Mouse (Mus musculus) urinary bladder, adult 18-20 months (tissue): ENCODE data around the gene Cisd2.

Experiments
- DNase-seq, 2 experiments: peaks; one replicate each; pipeline ENCODE4 v3.0.0; 2022; ENCODE audit warnings: low spot score in 2 of 2, mixed read lengths in 2 of 2

Gene Cisd2

DNA sequence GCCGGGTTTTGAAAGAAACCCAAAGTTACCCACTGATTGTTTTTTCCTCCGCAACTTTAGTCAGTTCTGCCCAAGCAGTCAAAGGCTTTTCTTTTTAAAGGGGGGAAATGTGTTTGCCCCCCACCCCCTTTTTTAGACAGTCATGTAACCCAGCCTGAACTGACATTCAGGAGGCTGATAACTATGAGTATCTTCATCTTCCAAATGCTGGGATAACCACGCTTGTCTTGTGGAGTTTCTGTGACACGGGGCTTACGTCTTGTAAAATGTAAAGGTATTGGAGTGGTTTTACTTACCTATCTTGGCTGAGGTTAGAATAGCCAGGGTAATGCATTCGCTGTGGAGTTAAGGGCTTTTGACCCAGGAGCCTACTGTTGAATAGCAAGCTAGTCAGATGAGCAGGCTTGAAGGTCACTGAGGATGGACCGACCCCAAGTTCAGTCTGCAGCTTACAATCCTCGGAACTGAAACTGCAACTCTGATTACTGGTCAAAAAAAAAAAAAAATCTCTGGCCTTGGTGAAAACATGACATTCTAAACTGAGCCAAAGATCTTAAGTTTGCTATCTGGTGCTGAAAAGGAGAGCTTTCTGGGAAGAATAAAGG, at the start of gene Cisd2:
Gene Cisd2 (minus strand): TSS at position 318 of the 605 bp plus-strand sequence.
- no peak for DNase-seq

DNA sequence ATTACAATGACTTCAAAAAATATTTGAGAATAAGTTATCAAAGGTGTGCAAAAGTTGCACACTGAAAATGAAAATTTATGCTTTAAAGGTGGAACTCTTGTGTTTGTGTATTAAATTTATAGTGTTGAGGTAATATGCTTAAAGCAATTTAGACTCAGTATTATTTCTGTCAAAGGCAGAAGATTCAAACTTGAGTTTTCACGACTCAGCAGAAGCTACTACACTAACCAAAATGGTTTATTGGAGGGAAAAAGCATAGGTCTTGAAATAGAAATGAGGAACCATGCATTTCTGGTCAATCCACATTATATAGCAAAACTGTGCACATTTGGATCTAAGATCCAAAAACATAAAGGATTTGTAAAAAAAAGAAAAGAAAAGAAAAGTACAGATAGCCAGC, 47.1 kb upstream of the Cisd2 start:
- no peak for DNase-seq

DNA sequence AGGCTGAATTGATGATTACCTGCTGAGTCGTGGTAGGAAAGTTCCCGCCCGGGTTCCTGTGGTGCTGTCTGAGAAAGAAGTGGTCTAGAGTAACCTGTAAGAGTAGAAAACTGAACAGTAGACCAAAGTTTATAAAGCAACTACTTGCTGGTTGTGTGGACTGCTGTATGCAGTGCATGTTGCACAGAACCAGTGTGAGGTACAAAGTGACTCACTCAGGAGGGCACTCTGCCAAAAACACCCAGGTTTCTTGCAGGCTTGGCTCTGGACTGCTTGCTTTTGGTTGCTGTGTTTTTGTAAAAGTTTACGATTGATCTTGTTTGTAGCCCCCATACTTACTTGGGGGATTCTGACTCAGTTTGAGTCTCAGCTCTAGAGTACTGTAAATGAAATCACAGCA, 46.2 kb upstream of the Cisd2 start:
- DNase-seq, result peak; percentile 55 to 74

DNA sequence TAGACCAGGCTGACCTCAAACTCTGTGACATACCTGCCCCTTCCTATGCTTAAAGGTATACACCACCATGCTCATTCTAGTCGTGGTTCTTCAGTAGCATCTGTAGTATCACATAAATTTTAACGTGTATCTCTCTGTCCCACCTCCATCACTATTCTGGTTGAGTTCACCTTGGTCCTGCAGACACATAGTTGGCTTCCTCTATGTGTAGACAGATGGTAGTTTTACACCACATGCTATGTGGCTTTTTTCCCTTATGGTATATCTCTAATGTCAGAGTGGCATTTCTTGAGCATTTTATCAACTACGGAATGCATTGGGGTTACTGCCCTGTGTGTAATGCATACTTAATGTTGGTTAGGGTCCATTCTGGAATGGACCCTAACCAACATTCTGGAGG, 45.4 kb upstream of the Cisd2 start:
- no peak for DNase-seq

DNA sequence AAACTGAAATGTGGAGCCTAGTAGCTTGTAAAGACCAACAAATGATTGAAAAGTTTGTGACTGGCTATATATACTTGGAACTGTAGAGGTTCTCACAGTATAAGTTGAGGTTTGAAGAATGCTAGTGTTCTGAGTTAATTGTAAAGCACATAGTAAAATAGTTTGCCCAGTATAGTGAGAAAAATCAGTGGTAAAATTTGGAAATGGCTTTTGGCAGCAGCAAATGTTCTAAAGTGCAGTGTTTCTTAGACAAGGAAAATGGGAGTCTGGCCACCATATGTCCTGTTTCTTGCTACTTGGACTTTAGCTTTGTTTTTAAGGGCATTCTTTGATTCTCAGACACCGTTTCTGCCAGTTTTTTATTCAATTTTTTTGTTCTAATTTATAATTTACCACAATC, 44.7 kb upstream of the Cisd2 start:
- no peak for DNase-seq

DNA sequence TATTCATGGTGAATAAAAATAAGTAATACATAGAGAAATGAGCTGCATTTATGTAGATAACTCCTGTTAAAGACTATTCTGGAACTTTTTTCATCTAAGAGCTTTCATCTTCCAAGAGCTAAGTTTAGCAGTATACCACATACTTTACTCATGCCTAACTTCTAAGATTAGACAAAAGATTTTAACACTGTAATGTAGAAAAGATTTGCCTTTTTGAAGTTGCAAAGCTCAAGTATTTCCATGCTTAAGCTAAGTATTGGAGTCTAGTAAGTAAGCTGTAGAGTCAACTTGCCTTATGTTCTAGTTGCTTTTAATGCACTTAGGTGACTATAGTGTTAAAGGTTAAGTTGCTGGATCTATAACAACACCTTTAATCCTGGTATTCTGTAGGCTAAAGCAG, 35.3 kb upstream of the Cisd2 start:
- DNase-seq, result no peak

DNA sequence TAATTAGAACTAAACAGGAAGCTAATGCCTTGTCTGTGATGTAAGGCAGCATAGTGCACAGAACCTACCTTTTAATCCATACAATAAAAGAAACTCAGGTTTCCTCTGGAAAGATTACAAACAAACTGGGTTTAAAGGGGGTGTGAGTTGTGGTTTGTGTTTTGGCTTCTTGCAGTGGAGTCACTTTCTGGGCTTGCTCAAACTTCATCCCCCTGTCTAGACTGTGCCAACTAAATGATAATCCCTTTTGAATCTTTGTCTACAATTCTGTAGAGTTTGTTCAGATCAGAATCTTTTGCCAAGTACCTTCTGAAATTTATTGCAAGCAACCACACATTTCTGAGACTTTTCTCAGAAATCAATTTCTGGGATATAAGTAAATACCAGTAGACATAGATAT, 21.2 kb upstream of the Cisd2 start:
- no peak for DNase-seq

DNA sequence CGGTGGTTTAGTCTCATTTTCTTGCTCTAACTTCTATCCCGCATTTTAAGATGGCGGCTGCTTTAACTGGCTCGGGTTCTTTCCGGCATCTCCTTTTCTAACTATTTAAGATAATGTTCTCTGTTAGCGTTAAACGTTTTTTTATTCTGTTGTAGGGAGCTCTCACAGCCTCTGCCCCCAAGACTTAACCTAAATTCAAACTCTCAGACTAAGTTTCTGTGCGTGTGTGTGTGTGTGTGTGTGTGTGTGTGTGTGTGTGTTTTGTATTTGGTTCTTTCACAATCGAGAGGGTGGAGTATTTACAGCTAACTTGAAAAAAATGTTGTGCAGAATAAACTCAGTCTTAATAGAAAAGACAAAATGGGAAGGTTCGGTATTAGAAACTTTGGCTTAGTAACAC, 16.9 kb upstream of the Cisd2 start:
- no peak for DNase-seq

DNA sequence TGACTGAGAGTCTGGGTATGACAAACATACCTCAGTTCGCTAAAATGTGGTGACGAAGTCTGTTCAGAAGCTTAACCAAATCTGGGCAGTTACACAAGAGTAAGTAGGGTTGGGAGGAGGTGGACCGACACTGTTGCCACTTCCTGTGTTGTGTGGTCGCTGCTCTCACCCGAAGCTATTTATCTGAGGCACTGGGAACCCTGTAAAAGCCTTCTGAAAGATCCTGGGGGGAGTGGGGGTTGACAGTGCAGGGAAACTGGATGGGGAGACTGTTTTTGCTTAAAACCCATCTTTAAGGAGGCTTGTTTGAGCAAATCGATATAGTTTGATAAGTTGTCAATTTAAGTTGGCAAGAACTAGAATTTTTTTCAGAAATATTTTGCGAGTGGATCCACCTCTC, 16.5 kb upstream of the Cisd2 start:
- DNase-seq, result peak in 1 of 2 experiments; percentile 15

DNA sequence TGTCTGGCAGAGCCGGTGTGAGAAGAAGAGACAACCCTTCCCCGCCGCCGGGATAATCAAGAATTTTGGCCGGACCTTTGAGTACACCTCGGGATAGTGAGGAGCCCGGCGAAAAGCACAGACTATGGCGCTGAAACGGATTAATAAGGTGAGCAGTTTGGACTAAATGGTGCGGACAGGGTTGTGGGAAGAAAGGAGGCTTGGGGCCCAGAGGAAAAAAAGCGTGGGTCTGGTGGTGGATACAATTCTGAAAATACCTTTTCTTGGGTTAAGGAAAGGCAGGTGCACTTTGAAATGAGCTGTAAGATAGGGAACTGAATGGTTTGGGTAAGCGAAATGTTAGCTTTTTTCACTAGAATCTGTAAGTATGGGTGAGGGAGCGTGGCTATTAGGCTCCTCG, 15.9 kb upstream of the Cisd2 start:
- DNase-seq, result no peak

DNA sequence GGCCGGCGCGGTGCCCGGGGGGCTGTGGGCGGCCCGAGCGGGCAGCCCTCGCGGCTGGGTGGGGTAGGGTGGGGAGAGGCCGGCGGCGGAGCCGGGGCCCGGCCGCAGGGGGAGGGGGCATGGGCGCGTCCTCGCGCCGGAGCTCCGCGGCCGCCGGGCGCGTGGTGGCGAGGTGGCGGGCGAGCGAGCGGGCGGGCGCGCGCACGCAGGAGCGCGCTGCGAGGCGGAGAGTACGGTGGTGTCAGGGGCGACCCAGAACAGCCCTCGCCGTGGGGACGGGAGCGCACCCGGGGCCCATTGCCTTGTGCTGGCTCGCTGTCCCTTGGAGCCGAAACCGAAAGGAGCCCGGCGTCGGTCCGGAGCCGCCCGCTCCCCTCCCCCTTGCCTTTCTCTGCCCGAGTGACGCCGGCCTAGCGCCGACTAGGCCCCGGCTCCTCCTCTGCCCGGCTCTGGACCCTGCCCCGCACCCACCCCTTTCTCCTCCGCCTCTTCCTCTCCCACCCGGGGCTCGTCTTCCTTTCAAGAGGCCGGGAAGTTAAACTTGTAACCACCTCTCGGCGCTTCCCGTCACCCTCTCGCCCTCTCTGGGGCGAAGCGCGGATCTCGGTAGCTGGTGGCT, 15.3 kb upstream of the Cisd2 start:
- DNase-seq, result peak; percentile 79 to 82

DNA sequence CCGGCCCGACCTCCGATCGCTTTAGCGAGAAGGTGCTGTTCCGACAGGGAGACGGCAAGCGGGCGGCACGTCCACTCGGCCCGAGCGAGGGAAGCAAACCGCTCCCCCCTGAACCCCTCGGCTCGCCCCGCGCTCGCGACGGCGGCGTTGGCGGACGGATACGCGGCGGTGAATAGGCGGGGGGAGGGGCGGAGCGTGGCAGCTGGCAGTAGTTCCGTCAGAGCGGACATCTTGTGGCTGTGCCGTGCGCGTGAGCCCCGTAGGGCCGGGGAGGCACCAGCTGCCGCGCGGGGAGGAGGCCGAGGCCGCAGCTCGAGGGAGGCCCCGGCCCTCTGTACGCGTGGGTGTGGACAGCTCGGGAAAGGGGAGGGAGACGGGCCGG, 14.8 kb upstream of the Cisd2 start:
- peak; percentile 87 to 96 for DNase-seq

DNA sequence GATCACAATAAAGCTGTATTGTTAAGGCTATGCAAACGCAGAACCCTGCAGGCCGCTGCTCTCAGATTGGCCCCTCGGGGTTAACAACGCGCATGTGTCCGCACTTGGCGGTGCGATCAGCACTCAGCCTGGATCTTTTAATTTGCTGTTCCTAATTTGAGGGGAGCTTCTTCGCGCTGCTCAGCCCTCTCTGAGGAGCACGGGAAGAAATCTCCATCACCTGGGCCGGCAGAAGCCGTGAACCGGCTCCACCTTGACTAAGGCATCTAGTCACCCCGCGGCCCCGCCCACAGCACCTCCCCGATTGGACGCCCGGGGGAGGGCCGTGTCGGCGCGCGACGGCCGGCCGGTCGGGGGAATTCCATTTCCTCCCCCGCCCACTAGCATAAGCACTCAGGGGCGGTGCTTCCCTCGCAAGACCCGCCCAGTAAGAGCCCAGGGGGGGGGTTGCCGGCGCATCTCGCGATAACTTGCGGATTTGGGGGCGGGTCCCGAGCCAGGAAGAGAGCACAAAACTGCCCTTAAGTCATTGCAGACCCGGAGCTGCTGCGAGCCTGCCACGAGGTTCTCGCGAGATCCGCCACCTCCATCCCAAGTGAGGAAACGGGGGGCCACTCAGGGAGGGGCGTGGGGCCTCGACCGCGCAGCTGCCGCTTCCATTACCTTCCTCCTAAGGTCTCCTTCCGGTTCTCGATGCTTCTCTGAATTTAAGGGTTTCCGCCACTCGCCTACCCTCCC, 14.2 kb upstream of the Cisd2 start, which contains the start of gene Ube2d3:
Gene Ube2d3 (plus strand): TSS at position 392 of the 738 bp plus-strand sequence.
- peak; percentile 98 to 99 for DNase-seq

DNA sequence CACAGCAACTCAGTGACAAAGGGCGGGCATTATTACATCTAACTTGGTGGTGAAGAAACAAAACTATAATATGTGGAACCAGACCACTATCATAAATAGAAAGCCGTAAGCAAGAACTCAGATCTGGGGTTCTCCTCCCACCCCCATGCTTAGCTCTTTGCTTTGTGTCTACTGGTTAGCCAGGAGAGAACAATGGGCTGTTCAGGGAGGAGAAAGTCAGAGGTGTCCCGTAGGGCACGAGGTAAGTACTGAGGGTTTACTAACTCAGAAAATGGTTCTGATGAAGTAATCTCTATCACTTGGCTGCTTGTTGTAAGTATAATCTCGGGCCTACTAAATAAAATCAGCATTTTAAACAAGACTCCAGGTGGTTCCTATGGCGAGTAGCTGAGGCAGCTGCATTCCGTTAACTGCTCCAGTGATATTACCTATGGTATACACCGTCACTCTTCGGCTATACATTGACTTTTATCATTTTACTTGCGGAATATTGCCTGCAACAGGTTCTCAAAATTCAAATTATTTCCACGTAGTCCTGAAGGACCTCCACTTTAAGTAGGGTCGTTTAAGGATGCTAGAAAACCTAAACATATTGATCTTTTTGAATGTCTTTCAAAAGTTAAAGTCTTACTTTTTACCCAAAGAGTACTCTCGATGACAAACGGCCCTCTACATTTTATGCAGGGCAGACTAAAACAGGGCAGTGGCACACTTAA, 13.3 kb upstream of the Cisd2 start:
- DNase-seq, result no peak

DNA sequence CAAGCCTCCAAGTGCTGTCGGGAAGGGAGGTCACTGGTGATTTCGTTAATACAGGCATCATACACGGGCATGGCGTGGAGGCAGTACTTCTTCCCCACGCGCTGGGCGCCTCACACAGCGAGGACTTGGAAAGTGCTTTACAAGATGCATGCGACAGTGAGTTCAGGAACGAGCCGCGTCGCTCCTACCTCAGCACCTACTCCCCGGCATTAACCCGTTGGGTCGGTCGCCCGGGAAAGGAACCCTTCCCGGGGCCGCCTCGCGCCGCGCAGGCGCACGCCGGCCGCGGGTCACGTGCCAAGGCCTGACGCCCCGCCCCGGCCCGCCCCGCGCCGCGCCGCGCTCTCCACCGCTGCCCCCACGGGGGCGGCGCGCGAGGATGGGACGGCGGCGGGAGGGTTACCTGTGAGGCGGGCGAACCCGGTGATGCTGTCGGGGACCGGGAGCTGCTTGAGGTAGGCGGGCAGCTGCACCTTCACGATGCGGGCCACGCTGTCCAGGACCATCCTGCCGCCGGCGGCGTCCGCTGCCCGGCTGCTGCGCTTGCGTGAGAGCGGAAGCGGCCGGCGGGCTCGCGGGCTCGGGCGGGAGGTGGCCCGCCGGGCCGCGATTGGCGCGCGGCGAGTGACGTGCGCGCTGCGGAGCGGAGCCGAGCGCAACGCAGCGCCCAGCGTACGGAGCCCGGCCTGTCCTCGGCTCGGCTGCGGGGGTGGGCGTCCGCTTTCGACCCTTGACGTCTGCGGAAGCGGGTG, 693 bp downstream of the Cisd2 start:
- peak; percentile 66 to 91 for DNase-seq

DNA sequence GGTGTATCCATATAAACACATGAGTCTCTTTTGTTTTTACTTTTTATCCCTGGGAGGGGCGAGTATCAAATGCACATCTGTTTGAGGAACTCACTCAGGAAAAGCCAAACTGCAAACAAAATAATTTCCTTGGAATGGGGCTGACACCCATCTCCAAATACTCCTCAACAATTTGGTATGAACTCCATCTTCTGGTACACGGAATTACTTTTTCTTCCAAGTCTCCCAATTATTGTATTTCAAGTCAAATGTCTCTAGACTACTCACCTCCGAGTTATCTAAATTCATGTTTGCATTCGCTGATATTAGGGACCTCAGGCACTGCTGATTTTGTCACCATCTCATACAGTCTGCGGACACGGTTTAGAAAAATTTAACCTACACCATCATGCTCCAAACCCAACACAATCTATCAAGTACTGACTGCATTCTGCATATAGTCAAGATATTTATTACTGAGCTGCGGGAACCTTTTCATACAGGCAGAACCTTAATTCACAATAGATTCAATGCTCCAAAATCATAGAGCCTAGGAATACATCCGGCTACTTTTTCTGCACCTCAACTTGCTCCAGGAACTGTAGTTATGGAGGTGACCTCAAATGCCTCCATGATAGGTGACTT, 1.4 kb downstream of the Cisd2 start:
- no peak for DNase-seq

DNA sequence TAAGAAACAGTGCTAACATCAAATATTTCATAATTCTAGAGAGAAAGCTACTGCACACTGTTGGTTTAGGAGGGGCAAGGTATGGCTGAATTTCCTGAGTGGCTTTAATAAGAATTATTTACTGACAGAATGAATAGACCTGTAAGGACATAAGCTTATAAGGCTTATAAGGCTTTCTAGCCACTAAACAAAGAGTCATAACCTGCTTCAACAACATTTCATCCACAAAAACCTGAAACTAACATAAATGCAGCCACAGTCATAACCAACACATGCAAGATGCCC, 2.5 kb downstream of the Cisd2 start:
- no peak for DNase-seq

DNA sequence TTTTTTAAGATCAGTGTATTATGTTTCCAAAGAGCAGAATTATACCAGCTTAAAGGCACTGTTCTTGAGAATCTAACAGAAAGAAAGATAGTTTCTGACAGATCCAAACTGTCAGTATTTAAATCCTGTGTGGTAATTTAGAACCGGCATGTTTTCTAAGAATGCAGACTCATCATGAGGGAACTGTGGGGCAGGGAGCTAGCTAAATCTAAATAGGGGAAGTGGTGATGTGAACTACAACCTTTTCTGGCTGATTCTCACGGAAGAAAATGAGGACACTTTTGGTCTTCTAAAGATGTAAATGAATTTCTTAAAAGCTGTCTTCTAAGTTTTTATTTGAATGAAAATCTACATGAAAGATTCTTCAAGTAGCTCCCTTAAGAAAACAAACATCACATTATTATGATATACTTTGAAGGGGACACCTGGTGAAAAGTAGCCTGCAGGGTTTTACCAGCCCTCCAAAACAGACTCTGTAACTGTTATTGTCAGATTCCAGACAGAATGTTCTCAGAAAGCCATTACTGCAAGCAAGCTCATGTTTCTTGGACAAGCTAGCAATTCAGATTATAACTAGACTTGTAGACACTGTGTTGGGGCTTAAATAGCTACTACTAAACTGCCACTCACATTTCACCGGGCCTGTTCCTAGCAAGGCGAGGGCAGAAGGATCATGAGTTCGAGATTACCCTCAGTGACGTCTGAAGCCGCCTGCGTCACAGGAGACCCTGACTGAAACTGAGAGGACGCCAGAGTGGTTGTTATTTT, 3.0 kb downstream of the Cisd2 start:
- DNase-seq, result no peak

DNA sequence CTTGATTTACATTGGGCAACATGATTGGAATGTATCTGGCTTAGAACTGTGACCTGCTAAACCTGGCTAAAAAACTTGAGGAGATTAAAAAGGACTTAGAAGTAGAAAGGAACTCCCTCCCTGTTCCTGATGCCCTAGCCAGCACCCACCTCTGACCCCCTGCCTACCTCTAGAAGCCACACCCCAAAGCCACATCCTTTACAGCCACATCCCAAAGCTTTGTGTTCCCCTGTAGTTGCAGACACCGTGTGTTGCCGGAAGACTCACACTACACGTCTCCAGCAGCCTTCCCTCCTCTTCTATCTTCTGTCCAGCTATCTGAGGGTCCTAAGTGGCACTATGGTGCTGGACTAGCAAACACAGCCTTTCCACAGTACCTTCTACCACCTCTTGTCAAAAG, 5.9 kb downstream of the Cisd2 start:
- no peak for DNase-seq

DNA sequence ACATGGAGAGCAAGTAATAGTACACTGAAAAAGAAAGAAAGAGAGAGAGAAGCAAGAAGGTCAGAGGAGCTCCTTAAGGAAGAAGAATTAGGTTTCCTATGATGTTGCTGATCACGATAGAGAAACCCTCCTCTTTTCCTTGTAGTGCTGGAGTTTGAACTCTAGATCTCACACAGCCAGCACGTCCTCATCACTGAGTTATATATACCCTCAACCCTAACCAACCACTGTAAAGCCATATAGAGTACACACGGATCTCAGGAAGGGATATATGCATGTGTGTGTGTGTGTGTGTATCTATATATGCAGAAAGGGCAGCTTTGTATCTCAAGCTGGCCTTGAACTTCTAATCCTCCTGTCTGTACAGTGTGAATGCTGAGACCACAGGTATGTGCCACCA, 6.5 kb downstream of the Cisd2 start:
- DNase-seq, result no peak

DNA sequence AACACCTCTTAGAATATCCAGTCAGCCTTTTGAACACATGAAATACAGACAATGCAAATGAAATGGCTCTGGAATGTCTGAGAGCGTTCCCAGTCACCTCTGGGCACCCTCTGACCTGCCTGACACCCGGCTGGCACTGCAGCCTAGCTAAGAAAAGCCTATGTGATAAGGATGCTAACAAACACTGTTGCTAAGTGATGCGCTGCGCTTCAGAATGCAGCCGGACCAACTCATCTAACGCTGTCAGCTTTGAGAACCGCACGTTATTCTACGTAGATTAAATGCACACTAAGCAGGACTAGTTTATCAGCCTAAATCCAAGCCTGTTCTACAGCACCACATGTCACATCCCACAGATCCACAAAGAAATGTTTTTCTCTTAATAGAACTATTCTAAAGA, 11.9 kb downstream of the Cisd2 start:
- no peak for DNase-seq
